Mouse (Mus musculus) CH12.LX (cell line): Measurements from ENCODE around the gene Phf20. TPM values are rescaled to one million over a fixed set of nuclear protein-coding genes. Genes with fewer than 3 reads are reported as not detected.
A peak's percentile ranks its signal among the peaks of the same experiment; 100 is the strongest.

ENCODE experiments used
- DNase-seq: peaks from one replicate; pipeline ENCODE4 v3.0.0-alpha.2; 2013; ENCODE audit errors: extremely low read depth
- H3K27ac ChIP-seq: 2 replicates; pipeline ENCODE4 v1.5.1; 2012; ENCODE audit warnings: low read depth, mild to moderate bottlenecking, control low read depth, moderate library complexity; ENCODE audit not compliant: insufficient read depth
- H3K27me3 ChIP-seq: replicated peaks from 2 replicates; pipeline ENCODE3; 2012; ENCODE audit warnings: inconsistent platforms
- H3K36me3 ChIP-seq, 2 experiments: replicated peaks in 1 of 2; 2 replicates each; pipeline versions ENCODE3 to v1.6.1; 2012; ENCODE audit warnings: inconsistent platforms in 1 of 2, low read length in 1 of 2, mild to moderate bottlenecking in 1 of 2, mixed read lengths in 1 of 2, moderate library complexity in 1 of 2; ENCODE audit not compliant: control insufficient read depth in 1 of 2, insufficient read depth in 1 of 2
- H3K4me1 ChIP-seq, 2 experiments: 2 replicates each; pipeline ENCODE4 v1.6.1; 2012; ENCODE audit warnings: inconsistent platforms in 1 of 2, moderate library complexity in 1 of 2; ENCODE audit not compliant: insufficient read depth in 2 of 2, control insufficient read depth in 1 of 2
- H3K4me2 ChIP-seq: 2 replicates; pipeline ENCODE4 v1.6.1; 2012; ENCODE audit warnings: low read depth, mild to moderate bottlenecking, control low read depth; ENCODE audit not compliant: poor library complexity, insufficient read depth, severe bottlenecking
- H3K4me3 ChIP-seq, 3 experiments: fragments of 150-350 bp in 1 of 3; sonication (generic) in 1 of 3; replicated peaks in 1 of 3; 2 replicates each; pipeline versions ENCODE3 to v1.5.1; 2011 to 2012; ENCODE audit warnings: low read depth in 2 of 3, low read length in 2 of 3, mild to moderate bottlenecking in 2 of 3, moderate library complexity in 2 of 3, control low read depth in 1 of 3, improper control_type of control experiment in 1 of 3, inconsistent platforms in 1 of 3, mixed read lengths in 1 of 3; ENCODE audit not compliant: poor library complexity in 1 of 3
- H3K79me2 ChIP-seq: replicated peaks from 2 replicates; pipeline ENCODE4 v1.6.1; 2012; ENCODE audit warnings: mild to moderate bottlenecking, moderate library complexity; ENCODE audit not compliant: control insufficient read depth, poor library complexity, insufficient read depth, severe bottlenecking; ENCODE audit errors: extremely low read depth
- H3K9ac ChIP-seq: 2 replicates; pipeline ENCODE4 v1.6.1; 2012; ENCODE audit warnings: low read depth, mild to moderate bottlenecking, control low read depth, moderate library complexity; ENCODE audit not compliant: insufficient read depth
- H3K9me3 ChIP-seq: replicated peaks from 2 replicates; pipeline ENCODE3; 2012; ENCODE audit warnings: low read length, inconsistent platforms, mixed read lengths
- ELF1 ChIP-seq: IDR thresholded peaks from 2 replicates; pipeline ENCODE4 v1.6.1; 2014; ENCODE audit warnings: low read depth, mild to moderate bottlenecking, inconsistent platforms, low read length, improper control_type of control experiment
- HCFC1 ChIP-seq: IDR thresholded peaks from 2 replicates; pipeline ENCODE4 v1.6.1; 2012; ENCODE audit warnings: low read depth, mild to moderate bottlenecking, inconsistent platforms, low read length, improper control_type of control experiment
- NRF1 ChIP-seq: IDR thresholded peaks from 2 replicates; pipeline ENCODE4 v1.6.1; 2014; ENCODE audit warnings: low read depth, mild to moderate bottlenecking, inconsistent platforms, low read length, improper control_type of control experiment, moderate library complexity
- POLR2A ChIP-seq: IDR thresholded peaks from 2 replicates; pipeline ENCODE4 v1.6.1; 2011; ENCODE audit warnings: low read depth, mild to moderate bottlenecking, improper control_type of control experiment, low read length
- POLR2AphosphoS2 ChIP-seq: IDR thresholded peaks from 2 replicates; pipeline ENCODE4 v1.6.1; 2011; ENCODE audit warnings: low read depth, low read length, improper control_type of control experiment
- TBP ChIP-seq: conservative IDR thresholded peaks from 2 replicates; pipeline ENCODE4 v1.6.1; 2011; ENCODE audit warnings: low read depth, low read length, improper control_type of control experiment
- TCF12 ChIP-seq: IDR thresholded peaks from 2 replicates; pipeline ENCODE4 v1.6.1; 2014; ENCODE audit warnings: low read depth, mild to moderate bottlenecking, inconsistent platforms, low read length, improper control_type of control experiment
- USF2 ChIP-seq: conservative IDR thresholded peaks from 2 replicates; pipeline ENCODE4 v1.6.1; 2011; ENCODE audit warnings: low read depth, low read length, improper control_type of control experiment
- ZC3H11A ChIP-seq: IDR thresholded peaks from 2 replicates; pipeline ENCODE4 v1.6.1; 2012; ENCODE audit warnings: low read depth, mild to moderate bottlenecking, inconsistent platforms, low read length, improper control_type of control experiment
- dilution Hi-C: fragments of 300-500 bp; cut with MboI; formaldehyde crosslinking; loops from 2 replicates; pipeline ENCODE4 v1.14.3; 2020; ENCODE audit warnings: low sequenced_read_pairs; ENCODE audit not compliant: extremely low pct_unique_long_range_greater_than_20kb, extremely low pct_ligation_motif_present
- in situ Hi-C: fragments of 300-500 bp; cut with MboI; formaldehyde crosslinking; loops from 3 replicates; pipeline ENCODE4 v1.14.3; 2019; ENCODE audit warnings: low sequenced_read_pairs, low pct_ligation_motif_present, low pct_unique_long_range_greater_than_20kb, mixed read lengths
- polyA plus RNA-seq: library from polyadenylated mRNA; unstranded; fragments of >175 nt; gene quantifications from 2 replicates; pipeline ENCODE4 v1.2.1, GENCODE M21; 2012; ENCODE audit warnings: low read depth; ENCODE audit not compliant: insufficient read length
- total RNA-seq, 2 experiments: library from RNA; depleted of rRNA; stranded (reverse); fragments of 300-350 nt in 1 of 2; fragments of >200 nt in 1 of 2; gene quantifications; 2 replicates each; pipeline ENCODE4 v1.2.3; 2012 to 2014

Gene Phf20
- total and polyA plus RNA-seq, 3 experiments, result 11.7 to 17.6 (median 13.3) TPM

GRCm38 (mm10) chr2:156179046-156179795, 17.0 kb upstream of the Phf20 start:
- peak; percentile 67 for DNase-seq
- Histone ChIP-seq H3K36me3 (peaks cover 15 to 43% of the 10 kb centered on the region in 2 experiments), H3K9ac (peak overlapping the region; percentile 98), H3K4me3 (peak overlapping the region; percentile 61 to 94 (median 91)), H3K4me2 (0 out of 2 replicates have a peak overlapping the region, but pooled peaks have one; percentile 90), H3K27ac (peak overlapping the region; percentile 88), H3K4me1 (peaks cover 0 to 40% of the 10 kb centered on the region in 2 experiments; a peak in 2 of 4 replicates), H3K27me3 (no peaks in the 10 kb centered on the region), H3K9me3 (no peaks in the 10 kb centered on the region), H3K79me2 (peaks cover 40% of the 10 kb centered on the region)
- TF ChIP-seq USF2, result no peak
- 0 out of 2 replicates have a peak, but pooled peaks have one; percentile 2 for TF ChIP-seq TBP
- dilution Hi-C loops (no loop called here), in situ Hi-C loops (no loop called here)

DNA sequence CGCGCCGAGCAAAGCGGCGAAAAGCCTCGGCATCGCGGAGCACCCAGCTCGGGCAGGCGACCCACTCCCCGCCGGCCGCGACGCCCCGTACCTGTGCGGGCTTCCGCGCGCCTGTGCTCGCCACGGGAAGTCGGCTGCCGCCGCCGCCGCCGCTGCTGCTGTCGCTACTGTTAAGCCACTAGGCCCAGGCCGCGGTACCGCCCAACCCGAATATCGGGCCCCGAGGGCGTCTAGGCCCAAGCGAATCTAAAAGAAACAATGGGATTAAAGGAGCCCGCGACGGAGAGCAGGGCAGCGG, 16.5 kb upstream of the Phf20 start:
- peaks cover 0 to 35% of the 10 kb centered on the region in 2 experiments; a peak in 2 of 4 replicates for H3K4me1 ChIP-seq
- TF ChIP-seq ELF1 (no peak), NRF1 (no peak), TCF12 (no peak)
- TF ChIP-seq, all 38 proteins: peak for 0
- no peaks in the 10 kb centered on the region for H3K27me3 ChIP-seq
- no peak overlapping the region for H3K4me2 ChIP-seq
- H3K9me3 ChIP-seq, result no peaks in the 10 kb centered on the region
- peak overlapping the region; percentile 98 for H3K9ac ChIP-seq
- H3K27ac ChIP-seq, result peak overlapping the region; percentile 88
- DNase-seq, result no peak
- H3K36me3 ChIP-seq, result peaks cover 15 to 38% of the 10 kb centered on the region in 2 experiments
- peaks cover 35% of the 10 kb centered on the region for H3K79me2 ChIP-seq
- dilution Hi-C loops (no loop called here), in situ Hi-C loops (no loop called here)
- peak overlapping the region; percentile 61 to 94 (median 91) for H3K4me3 ChIP-seq

GRCm38 (mm10) chr2:156180094-156180821, 16.0 kb upstream of the Phf20 start, which contains the start of gene Rbm39:
Gene Rbm39, minus strand, starts transcription at chr2:156180238.
- TF ChIP-seq HCFC1, result no peak
- no peak for TF ChIP-seq ZC3H11A
- peak; percentile 84 for TF ChIP-seq TBP
- TF ChIP-seq POLR2A, result peak; percentile 87
- TF ChIP-seq POLR2AphosphoS2, result no peak
- Histone ChIP-seq H3K9me3 (no peaks in the 10 kb centered on the region), H3K4me1 (peaks cover 0 to 30% of the 10 kb centered on the region in 2 experiments; a peak in 2 of 4 replicates), H3K27ac (peak within 1 kb of the TSS; percentile 92), H3K79me2 (peaks cover 35% of the 10 kb centered on the region), H3K4me2 (peak within 1 kb of the TSS; percentile 98), H3K27me3 (no peaks in the 10 kb centered on the region), H3K9ac (peak within 1 kb of the TSS; percentile 98), H3K36me3 (peaks cover 15 to 33% of the 10 kb centered on the region in 2 experiments), H3K4me3 (peak within 1 kb of the TSS; percentile 76 to 94 (median 91))
- dilution Hi-C loops (no loop called here), in situ Hi-C loops (no loop called here)
- DNase-seq, result peak; percentile 100
